Mouse (Mus musculus): ENCODE results near the gene Wdfy1. TPM values are rescaled to one million over a fixed set of nuclear protein-coding genes. Genes with fewer than 3 reads are reported as not detected.

Gene Wdfy1
- polyA plus RNA-seq, 1 experiment from 2014 or later = 85.7 TPM

DNA sequence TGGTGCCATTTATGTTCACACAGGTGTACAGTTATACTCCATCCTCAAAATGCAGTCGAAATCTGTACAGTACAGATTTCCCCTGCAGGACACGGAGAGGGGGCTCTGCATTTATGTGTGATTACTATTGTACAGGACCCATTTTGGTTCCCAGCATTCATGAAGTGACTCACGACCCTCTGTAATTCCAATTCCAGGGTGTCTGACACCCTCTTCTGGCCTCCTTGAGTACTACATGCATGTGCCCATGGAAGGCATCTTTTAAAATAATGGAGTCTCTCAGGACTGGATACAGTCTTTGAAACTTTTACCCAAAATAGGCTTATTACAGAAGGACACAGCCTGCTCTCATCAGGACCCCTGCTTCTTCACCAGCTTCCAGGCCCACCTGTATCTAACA lies 6.5 kb upstream of the Wdfy1 start:
- Histone ChIP-seq H3K9me3 (no peaks in the 10 kb centered on the region), H3K36me3 (peaks cover 67% of the 10 kb centered on the region), H3K27ac (replicated peaks) (no peak overlapping the region), H3K27me3 (no peaks in the 10 kb centered on the region), H3K4me3 (no peak overlapping the region), H3K4me2 (no peak overlapping the region), H3K9ac (no peak overlapping the region), H3K4me1 (replicated peaks) (peaks cover 15% of the 10 kb centered on the region)
- ATAC-seq (ENCODE audit: low read depth) = no peak
- WGBS = 83% methylated on average over 3 of the region's 3 CpGs

DNA sequence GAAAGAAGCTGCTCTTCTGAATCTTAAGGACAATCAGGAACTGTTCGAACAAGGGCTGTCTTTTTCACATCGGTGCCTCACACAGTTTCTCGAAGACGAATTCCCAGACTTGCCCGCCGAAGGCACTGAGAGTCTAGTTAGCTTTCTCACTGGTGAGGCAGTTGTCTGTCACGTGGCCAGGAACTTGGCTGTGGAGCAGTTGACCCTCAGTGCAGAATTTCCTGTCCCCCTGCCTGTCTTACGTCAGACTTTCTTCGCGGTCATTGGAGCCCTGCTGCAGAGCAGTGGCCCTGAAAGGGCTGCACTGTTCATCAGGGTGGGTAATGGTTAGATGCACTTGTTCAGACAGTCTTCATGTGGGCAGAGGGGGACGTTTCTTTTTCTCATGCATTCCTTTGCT lies 2.1 kb upstream of the Wdfy1 start:
- no peak overlapping the region for H3K27ac ChIP-seq (replicated peaks)
- no peak for ATAC-seq (ENCODE audit: low read depth)
- WGBS = 88% methylated on average over 11 of the region's 11 CpGs
- H3K9ac ChIP-seq = no peak overlapping the region
- peaks cover 23% of the 10 kb centered on the region for H3K4me1 ChIP-seq (replicated peaks)
- H3K36me3 ChIP-seq = peaks cover 54% of the 10 kb centered on the region
- H3K4me3 ChIP-seq = no peak overlapping the region
- no peak overlapping the region for H3K4me2 ChIP-seq
- H3K9me3 ChIP-seq = no peaks in the 10 kb centered on the region
- H3K27me3 ChIP-seq = no peaks in the 10 kb centered on the region

DNA sequence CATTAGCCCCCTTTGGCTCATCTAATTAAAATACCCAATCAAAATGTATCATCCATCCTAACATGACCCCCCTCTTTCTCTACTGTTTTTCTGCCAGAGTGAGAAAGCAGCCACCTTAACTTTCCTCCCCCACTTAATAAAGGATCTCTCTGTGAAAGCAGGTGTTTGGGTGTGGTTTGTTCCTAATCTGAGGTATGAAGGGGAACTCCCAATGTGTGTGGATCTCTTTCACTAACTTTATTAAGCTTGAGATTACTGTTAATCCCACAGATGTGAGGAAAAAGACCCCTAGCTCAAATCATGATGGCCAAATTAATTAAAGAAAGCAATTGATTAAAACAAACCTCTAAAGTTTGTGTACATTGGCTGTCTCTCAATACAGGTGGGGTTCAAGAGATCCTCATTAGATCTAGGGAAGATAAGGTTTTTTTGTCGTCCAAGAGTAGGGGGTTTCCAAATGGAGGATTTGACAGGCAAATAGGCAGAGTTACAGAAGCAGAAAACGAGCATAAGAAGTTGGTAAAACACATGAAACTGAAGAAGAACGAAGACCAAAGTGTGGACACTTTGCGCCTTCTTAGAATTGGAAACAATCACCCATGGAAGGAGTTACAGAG lies 1.7 kb downstream of the Wdfy1 start:
- ATAC-seq (ENCODE audit: low read depth) = no peak
- Histone ChIP-seq H3K9ac (no peak overlapping the region), H3K4me2 (no peak overlapping the region), H3K27me3 (no peaks in the 10 kb centered on the region), H3K4me1 (replicated peaks) (peaks cover 23% of the 10 kb centered on the region), H3K36me3 (peaks cover 18% of the 10 kb centered on the region), H3K27ac (replicated peaks) (no peak overlapping the region), H3K9me3 (no peaks in the 10 kb centered on the region), H3K4me3 (no peak overlapping the region)
- WGBS = 87% methylated on average over 4 of the region's 4 CpGs

DNA sequence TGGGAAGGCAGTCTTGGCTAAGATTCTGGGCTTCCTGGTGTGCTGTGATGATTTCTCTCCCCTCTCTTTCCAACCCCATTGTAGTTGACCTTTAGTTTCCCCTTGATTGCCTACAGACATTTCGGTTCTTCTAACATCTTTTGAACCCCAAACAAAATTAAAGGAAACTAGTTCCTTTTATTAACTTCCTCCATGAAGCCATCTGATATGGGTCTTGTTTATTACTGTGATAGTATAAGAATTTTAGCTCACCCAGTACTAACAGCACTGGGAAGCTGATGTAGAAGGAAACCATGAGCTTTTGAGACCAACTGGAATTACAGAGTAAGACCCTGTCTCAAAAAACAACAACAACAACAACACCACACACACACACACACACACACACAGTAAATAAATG lies 7.7 kb downstream of the Wdfy1 start:
- Histone ChIP-seq H3K27me3 (no peaks in the 10 kb centered on the region), H3K4me3 (no peak overlapping the region), H3K4me2 (no peak overlapping the region), H3K36me3 (no peaks in the 10 kb centered on the region), H3K9ac (no peak overlapping the region), H3K9me3 (no peaks in the 10 kb centered on the region), H3K27ac (replicated peaks) (no peak overlapping the region), H3K4me1 (replicated peaks) (no peaks in the 10 kb centered on the region)
- 77% methylated on average over 1 of the region's 1 CpGs for WGBS
- no peak for ATAC-seq (ENCODE audit: low read depth)

DNA sequence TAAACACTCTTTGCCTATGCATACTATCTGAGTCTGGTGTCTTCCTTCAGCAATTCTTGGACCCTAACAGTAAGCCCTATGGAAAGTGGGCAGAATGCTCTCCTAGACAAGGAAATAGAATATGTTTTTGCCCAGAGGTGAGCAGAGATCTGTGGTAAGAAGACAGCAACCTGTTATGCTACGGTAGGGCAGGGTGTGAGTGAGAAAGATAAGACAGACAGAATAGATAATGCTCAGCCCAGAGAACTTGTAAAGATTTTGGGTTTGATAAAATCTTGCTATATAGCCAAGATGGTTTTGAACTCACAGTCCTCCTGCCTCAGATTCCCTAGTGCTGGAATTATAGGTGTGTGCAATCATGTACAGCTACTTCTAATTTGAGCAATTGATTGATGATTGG lies 11.5 kb downstream of the Wdfy1 start:
- peaks cover 24% of the 10 kb centered on the region for H3K4me1 ChIP-seq (replicated peaks)
- no peak overlapping the region for H3K4me3 ChIP-seq
- H3K9ac ChIP-seq = no peak overlapping the region
- ATAC-seq (ENCODE audit: low read depth) = no peak
- no peak overlapping the region for H3K27ac ChIP-seq (replicated peaks)
- no peaks in the 10 kb centered on the region for H3K36me3 ChIP-seq
- 90% methylated on average over 1 of the region's 1 CpGs for WGBS
- H3K9me3 ChIP-seq = no peaks in the 10 kb centered on the region
- no peak overlapping the region for H3K4me2 ChIP-seq
- H3K27me3 ChIP-seq = no peaks in the 10 kb centered on the region

DNA sequence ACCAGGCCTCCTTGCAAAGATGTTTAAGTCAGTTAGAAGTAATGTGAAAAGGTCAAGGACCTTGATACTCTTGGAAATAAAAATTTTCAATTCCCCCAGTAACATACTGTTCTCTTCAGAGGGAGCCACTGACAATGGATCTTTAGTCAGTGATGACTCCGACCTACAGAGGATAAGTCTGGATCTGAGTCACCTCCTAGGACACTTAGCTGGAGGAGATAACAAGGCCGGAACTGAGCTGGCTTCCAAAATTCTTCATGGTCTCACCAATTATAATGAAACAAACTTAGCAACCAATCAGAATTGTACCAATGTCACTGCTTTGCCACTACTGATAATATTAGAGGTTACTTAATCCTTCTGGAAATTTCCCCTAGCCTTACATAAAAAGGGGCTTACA lies 11.9 kb downstream of the Wdfy1 start:
- Histone ChIP-seq H3K4me1 (replicated peaks) (peaks cover 28% of the 10 kb centered on the region), H3K4me3 (no peak overlapping the region), H3K27me3 (no peaks in the 10 kb centered on the region), H3K4me2 (no peak overlapping the region), H3K9me3 (no peaks in the 10 kb centered on the region), H3K27ac (replicated peaks) (no peak overlapping the region), H3K36me3 (no peaks in the 10 kb centered on the region), H3K9ac (no peak overlapping the region)
- 94% methylated on average over 2 of the region's 2 CpGs for WGBS
- ATAC-seq (ENCODE audit: low read depth) = no peak

DNA sequence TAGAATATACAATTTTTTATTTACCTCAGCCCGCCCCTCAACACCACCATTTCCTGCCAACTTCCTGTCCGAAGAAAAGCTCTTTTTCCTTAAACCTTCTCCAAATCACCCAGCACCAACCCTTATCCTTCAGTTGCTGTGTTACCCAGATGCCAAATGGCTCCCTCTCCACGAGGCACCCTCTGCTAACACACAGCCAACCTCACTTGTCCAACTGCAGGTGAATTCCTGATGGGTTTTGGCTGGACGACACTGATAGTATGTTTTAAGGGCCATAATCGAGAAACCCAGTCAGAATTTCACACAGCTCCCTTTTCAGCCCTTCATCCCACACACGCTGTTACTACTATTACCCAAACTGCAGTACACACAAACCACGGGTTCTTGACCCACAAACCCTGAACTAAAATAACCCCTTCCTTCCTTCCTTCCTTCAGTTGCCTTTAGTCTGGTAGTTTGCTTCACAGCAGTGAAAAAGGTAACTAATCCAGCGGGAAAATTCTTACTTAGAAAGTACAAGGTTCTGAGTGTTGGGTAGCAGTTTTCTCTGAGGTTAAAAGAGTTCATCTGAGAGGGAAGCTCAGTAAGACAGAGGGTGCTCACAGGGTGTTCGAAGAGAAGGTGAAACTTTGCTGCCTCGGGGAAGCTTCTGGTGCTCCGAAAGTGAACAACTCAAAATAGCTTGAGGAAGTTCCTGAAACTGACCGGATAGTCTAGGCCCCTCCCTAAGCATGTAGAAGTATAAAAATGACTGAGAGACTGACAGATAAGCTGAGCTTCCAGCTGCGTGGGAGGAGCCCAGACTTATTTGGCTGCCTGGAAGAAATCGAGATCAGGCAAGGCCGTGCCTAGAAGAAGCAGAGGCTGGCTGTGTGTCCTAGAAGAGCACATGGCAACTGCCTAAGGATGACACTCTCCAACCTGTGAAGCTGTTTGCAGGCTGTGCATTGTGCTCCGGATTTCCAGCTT lies 13.4 kb downstream of the Wdfy1 start:
- Histone ChIP-seq H3K9ac (peak overlapping the region; percentile 95), H3K27me3 (no peaks in the 10 kb centered on the region), H3K4me2 (peak overlapping the region; percentile 93), H3K36me3 (no peaks in the 10 kb centered on the region), H3K4me1 (replicated peaks) (peaks cover 43% of the 10 kb centered on the region), H3K27ac (replicated peaks) (peak overlapping the region; percentile 39; the same call in 1 of the 2 replicates), H3K4me3 (peak overlapping the region; percentile 87), H3K9me3 (no peaks in the 10 kb centered on the region)
- no peak; the same call in 1 of the 2 replicates for ATAC-seq (ENCODE audit: low read depth)
- WGBS = 67% methylated on average over 16 of the region's 16 CpGs

DNA sequence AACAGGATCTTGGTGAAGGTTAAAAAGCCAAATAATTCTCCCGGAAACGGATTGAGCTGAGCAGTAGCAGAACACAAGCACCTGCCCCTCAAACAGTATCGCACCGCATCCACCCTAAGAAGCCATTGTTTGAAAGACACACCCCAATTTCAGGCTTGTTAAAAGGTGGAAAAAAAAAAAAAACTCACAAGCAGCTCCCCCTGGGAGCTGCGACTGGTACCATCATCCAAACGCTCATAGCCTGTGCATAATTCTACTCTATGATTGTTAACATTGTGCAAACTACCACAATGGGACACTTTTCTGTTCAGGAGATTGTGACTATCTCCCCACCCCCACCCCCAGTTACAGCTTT lies 14.0 kb downstream of the Wdfy1 start:
- H3K9ac ChIP-seq = peak overlapping the region; percentile 95
- peaks cover 49% of the 10 kb centered on the region for H3K4me1 ChIP-seq (replicated peaks)
- ATAC-seq (ENCODE audit: low read depth) = peak; percentile 36
- peak overlapping the region; percentile 93 for H3K4me2 ChIP-seq
- peak overlapping the region; percentile 87 for H3K4me3 ChIP-seq
- H3K27ac ChIP-seq (replicated peaks) = peak overlapping the region; percentile 39
- H3K27me3 ChIP-seq = no peaks in the 10 kb centered on the region
- no peaks in the 10 kb centered on the region for H3K36me3 ChIP-seq
- 2% methylated on average over 6 of the region's 6 CpGs for WGBS
- no peaks in the 10 kb centered on the region for H3K9me3 ChIP-seq

DNA sequence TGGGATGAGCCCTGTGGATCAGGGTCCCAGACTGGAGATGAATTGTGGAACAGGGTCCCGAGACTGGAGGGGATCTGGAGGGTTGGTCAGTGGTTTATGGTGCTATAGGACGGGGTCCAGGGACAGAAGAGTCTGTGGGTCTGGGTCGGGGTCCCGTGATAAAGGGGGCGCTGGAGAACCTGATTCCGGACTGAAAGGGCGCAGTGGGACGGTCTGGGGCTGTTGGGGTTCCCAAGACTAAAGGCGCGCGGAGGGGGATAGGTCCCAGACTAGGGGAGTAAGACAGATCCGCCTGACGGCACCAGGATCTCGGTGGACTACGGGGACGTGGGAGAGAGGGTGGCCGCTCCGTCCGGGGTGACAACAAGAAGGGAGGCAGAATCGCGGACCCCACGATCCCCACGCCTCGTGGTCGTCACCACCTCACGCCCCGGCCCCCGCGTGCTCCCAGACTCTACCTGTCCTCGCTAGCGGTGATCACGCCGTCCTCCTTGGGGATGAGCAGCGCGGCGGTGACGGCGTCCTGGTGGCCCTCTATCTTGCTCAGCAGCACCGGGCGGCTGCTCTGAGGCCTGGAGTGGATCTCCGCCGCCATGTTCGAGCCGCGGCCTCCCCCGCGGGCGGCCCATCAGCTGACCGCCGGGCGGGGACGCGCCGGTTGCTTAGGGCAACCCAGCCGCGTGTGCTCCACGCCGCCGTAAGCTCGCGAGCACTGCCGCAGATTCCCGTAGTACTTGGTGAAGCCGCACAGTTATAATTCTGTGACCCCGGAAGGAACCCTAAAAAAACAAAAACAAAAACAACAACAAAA lies 14.6 kb downstream of the Wdfy1 start:
- WGBS = under 1% methylated on average over 63 of the region's 65 CpGs
- H3K4me1 ChIP-seq (replicated peaks) = peaks cover 55% of the 10 kb centered on the region
- H3K4me2 ChIP-seq = peak overlapping the region; percentile 93
- H3K27ac ChIP-seq (replicated peaks) = peak overlapping the region; percentile 71
- no peaks in the 10 kb centered on the region for H3K27me3 ChIP-seq
- peak; percentile 97 for ATAC-seq (ENCODE audit: low read depth)
- H3K36me3 ChIP-seq = no peaks in the 10 kb centered on the region
- peak overlapping the region; percentile 95 for H3K9ac ChIP-seq
- H3K9me3 ChIP-seq = no peaks in the 10 kb centered on the region
- H3K4me3 ChIP-seq = peak overlapping the region; percentile 87

DNA sequence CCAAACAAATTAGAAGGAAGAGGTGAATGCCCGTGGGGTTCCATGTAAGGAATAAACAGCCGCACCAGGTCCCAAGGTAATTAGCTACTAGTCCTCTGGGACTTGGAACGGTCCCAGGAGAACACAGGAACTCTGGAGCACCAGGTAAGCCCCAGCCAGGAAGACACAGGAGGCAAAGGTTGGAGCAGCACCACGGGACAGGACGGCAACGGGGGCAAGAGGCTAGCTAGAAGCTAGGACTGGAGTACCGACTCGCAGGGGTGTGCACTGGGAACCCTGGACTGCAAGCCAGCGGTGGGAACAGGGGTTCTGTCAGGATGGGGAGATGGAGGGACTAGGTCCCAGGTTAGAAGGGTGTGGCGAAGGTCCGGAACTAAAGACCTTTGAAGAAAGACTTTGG lies 15.3 kb downstream of the Wdfy1 start:
- H3K4me3 ChIP-seq = peak overlapping the region; percentile 87
- WGBS = 8% methylated on average over 11 of the region's 11 CpGs
- H3K4me1 ChIP-seq (replicated peaks) = peaks cover 60% of the 10 kb centered on the region
- peak overlapping the region; percentile 93 for H3K4me2 ChIP-seq
- H3K27me3 ChIP-seq = no peaks in the 10 kb centered on the region
- H3K9me3 ChIP-seq = no peaks in the 10 kb centered on the region
- no peaks in the 10 kb centered on the region for H3K36me3 ChIP-seq
- no peak overlapping the region for H3K27ac ChIP-seq (replicated peaks)
- H3K9ac ChIP-seq = peak overlapping the region; percentile 95
- ATAC-seq (ENCODE audit: low read depth) = peak; percentile 29

DNA sequence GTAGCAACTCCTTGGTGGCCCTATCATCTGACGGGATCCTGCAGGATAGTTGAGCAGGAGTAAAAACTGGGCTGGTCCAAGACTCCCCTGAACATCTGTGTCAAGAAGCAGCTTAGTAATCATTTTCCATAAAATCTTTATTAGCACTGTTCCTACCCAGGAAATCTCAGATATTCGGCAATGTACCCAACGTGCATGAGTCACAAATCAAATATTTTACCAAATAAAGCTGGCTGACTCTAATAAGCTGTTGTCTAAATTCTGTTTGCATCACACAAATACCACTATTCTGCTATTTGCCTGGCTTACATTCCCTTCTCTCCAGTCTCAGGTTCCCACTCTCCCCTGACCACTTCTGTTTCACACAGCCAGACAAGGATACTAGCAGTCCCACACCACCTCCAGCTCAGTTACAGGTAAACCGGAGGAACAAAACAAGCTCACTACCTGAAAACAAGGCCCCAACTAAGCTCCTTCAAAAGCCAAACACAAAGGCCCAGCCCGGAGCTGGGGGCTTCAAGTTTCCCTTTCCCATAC lies 16.4 kb downstream of the Wdfy1 start:
- no peak for ATAC-seq (ENCODE audit: low read depth)
- H3K4me1 ChIP-seq (replicated peaks) = peaks cover 60% of the 10 kb centered on the region
- peak overlapping the region; percentile 87 for H3K4me3 ChIP-seq
- H3K36me3 ChIP-seq = no peaks in the 10 kb centered on the region
- WGBS = 69% methylated on average over 5 of the region's 5 CpGs
- H3K27me3 ChIP-seq = no peaks in the 10 kb centered on the region
- H3K9ac ChIP-seq = peak overlapping the region; percentile 61
- H3K4me2 ChIP-seq = peak overlapping the region; percentile 93
- H3K9me3 ChIP-seq = no peaks in the 10 kb centered on the region
- no peak overlapping the region for H3K27ac ChIP-seq (replicated peaks)

DNA sequence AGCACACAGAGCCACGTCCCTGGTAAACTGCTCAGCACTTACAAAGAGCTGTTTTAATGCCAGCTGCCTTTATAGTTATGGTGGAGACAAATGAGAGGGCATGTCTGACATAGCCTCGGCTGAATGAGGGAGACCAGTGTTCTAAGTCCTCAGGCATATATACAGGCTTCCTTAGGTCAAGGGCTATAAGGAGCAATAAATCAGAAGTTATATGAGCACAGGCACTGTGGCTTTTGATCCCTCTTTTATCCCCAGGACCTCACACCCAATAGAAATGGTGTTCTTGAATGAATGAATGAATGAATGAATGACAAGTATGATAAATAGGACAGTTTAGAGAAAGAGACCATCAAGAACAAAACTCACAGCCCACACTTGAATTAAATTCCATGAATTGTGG lies 16.9 kb downstream of the Wdfy1 start:
- peak overlapping the region; percentile 61 for H3K9ac ChIP-seq
- H3K27ac ChIP-seq (replicated peaks) = no peak overlapping the region; the same call in 1 of the 2 replicates
- peak overlapping the region; percentile 93 for H3K4me2 ChIP-seq
- H3K4me3 ChIP-seq = no peak overlapping the region
- no peaks in the 10 kb centered on the region for H3K36me3 ChIP-seq
- H3K9me3 ChIP-seq = no peaks in the 10 kb centered on the region
- 18% methylated on average over 2 of the region's 2 CpGs for WGBS
- no peaks in the 10 kb centered on the region for H3K27me3 ChIP-seq
- ATAC-seq (ENCODE audit: low read depth) = no peak
- H3K4me1 ChIP-seq (replicated peaks) = peaks cover 60% of the 10 kb centered on the region
